Mouse (Mus musculus) E14TG2a.4 (cell line): ENCODE data around the gene Cbfa2t2.

ENCODE experiments used
- CTCF ChIP-seq: conservative IDR thresholded peaks from 2 replicates; pipeline ENCODE4 v1.5.1; 2014; ENCODE audit warnings: low read length
- NANOG ChIP-seq: IDR thresholded peaks from 2 replicates; pipeline ENCODE4 v1.6.1; 2014; ENCODE audit warnings: borderline replicate concordance, low read length, mixed read lengths

- TF ChIP-seq CTCF (no peak), NANOG (no peak)
Measured at GRCm38 (mm10) chr2:154456621-154457020, 20.3 kb downstream of the Cbfa2t2 start.
